Mouse (Mus musculus): ENCODE measurements at regions not wholly inside any gene's neighbourhood (a gene's known extent, or its start where the extent isn't known, plus 50 kb on each side); places are given as distances from the start of the nearest gene placed in this dataset.
A peak's percentile ranks its signal among the peaks of the same experiment; 100 is the strongest.

DNA sequence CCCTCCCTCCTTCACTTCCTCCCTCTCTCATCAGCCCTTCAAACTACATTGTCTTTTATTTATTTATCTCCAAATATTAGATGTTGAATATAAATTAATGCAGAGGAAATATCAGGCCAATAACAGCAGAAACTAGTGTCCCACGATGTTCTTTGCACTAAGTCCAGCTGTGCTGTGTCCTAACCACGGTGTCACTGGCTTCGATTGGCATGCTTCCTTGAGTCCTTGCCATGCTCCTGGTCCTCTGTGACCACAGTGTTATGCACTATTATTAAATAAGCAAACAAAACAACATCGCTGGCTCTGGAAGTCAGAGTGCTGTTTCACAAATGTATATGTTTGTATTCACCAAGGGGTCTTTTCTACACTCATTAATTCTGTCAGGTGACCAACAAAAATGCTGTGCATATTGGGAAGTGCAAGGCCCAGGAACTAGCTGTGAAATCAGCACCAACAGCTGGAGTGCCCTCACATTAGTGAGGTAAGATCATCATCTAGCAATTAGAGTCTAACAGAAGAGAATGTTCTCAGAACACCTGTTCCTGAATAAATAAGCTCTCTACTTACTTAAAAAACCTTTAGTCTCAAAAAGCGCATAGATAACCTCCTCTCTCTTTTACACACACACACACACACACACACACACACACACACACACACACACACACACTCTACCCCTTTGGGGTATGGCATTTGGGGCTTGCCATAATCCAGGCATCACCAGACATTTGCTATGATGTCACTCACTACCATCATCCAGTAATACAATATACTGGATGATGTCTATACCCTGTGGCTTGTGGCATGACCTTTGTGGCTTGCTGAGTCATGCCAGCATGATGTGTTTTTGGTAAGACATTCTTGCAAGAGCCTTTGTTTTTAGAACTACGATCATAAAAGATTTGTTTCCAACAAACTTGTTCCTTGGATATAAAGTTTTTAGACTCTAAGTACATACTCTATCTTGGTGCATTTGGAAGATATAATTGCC lies 81.9 kb upstream of the Rgs2 start:
- DNase-seq (ENCODE audit: low spot score) = no peak

DNA sequence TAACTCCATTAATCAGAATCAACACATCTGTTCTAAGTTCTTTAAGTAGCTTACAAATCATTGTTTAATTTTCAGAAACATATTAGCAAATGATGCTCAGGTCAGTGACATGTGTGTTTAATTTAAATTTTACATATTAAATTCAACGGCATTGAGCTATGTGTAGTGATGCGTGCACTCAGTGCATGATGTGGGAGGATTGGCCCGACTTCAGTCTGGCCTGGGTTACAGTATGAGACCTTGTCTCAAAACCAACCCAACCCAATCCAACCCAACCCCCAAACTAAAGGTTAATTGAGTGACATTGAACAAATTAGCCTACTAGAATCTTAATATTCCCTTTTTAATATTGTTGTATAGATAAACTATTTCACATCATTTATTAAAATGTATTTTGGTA lies 75.0 kb upstream of the Rgs2 start:
- no peak for DNase-seq (ENCODE audit: low spot score)

DNA sequence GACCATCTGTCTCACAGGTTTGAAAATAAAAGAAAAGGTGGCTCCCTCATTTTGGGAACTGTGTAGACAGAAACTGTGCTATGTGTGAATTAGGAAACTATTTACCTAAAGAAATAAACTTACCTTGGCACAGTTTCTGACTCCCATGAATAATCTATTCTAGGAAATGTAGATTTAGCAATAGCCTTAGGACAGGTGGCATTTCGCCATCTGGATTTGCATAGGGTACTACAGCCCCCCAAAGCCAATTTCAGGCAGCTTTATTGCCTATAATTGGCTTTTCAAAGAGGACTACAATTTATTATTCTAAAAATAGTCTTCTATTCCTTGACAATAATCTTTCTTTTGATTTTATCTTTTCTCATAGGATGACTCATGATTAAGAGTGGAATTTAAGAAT lies 74.5 kb upstream of the Rgs2 start:
- no peak for DNase-seq (ENCODE audit: low spot score)

DNA sequence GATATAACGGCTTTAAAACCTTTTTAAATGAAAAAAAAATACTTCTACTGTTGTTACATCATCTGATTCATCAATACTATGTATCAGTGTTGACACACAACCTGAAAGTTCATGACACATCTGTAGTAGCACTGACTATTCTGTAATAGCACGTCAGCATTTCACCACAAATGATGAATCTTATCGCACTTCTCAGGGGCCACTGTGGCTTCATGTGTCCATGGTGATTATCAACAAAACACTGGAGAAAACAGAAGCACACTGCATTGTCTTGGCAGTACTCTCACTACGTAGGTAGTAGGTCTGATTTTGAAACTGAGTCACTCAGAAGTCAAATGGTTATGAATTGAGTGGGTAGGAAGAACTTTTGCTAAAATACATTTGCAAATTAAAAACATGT lies 72.0 kb upstream of the Rgs2 start:
- DNase-seq (ENCODE audit: low spot score) = no peak

DNA sequence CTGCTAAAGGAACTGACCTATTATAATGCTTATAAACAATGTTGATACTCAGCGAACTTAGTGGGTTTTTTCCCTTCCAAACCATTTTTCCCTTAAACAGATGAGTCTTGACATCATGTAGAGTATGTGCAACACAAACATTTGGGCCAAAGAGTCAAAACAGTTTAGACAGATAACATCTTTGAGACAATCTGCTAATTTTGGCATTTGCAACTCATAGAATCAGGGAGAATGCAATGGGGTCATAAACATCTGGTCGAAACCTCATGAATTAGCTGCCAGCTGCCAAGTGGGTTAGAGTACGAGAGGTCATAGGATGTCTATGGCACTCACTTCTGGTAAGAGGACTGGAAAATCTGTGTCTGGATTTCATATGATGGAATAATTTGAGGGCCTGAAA lies 57.3 kb upstream of the Rgs2 start:
- DNase-seq (ENCODE audit: low spot score) = no peak

DNA sequence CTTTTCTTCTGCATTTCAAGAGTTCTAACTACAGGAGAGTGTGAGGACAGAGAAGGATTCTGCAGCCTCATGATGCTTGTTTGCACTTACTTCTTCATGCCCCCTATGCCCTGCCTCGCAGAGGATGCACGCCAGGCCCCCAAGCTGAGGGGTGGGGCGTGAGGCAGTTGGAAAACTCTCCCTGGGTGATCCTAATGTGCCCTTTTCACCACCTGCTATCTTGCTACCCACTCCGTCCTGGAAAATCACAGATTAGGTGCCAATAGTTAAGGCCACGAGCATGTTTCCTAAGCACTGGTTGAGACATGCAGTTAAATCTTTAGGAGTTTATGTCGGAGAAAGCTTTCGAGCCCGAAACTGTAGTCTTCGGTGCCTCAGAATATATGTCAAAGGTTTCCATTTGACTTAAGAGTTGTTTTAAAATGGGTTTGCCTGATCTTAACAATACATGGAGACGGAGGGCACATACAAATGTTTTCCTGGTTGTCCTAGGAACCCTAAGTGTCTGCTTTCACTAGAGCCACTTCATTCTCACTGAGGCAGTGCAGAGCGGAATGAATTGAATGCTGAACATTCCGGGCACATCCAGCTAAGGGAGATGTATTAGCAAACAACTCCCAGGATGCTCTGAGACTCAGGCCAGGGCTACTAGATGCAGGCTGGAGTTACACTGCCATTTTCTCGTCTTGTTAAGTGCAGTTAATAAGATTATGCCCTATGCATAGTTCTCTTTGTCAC lies 51.7 kb upstream of the Rgs2 start:
- DNase-seq (ENCODE audit: low spot score) = peak; percentile 11

Measured in embryo, embryonic 10 days (tissue).